Mouse (Mus musculus) right cerebral cortex, adult 18-20 months (tissue): ENCODE measurements around the gene Rras2.

Experiments
- DNase-seq: peaks from one replicate; pipeline ENCODE4 v3.0.0; 2022; ENCODE audit warnings: mixed read lengths

Gene Rras2

GRCm38 (mm10) chr7:114070458-114070840 lies 47.1 kb downstream of the Rras2 start:
- DNase-seq, result no peak

GRCm38 (mm10) chr7:114069726-114070457 lies 47.7 kb downstream of the Rras2 start:
- DNase-seq, result no peak

GRCm38 (mm10) chr7:114068956-114069533 lies 48.5 kb downstream of the Rras2 start:
- no peak for DNase-seq

GRCm38 (mm10) chr7:114066529-114067178 lies 50.9 kb downstream of the Rras2 start:
- DNase-seq, result peak; percentile 84

- no peak for DNase-seq
These were observed 52.0 kb downstream of the Rras2 start for GRCm38 (mm10) chr7:114065407-114066185.

GRCm38 (mm10) chr7:114063966-114064365 lies 53.6 kb downstream of the Rras2 start:
- DNase-seq, result no peak

- peak; percentile 43 for DNase-seq
These were observed 54.0 kb downstream of the Rras2 start for GRCm38 (mm10) chr7:114063534-114063933.

GRCm38 (mm10) chr7:114062451-114062850 lies 55.1 kb downstream of the Rras2 start:
- DNase-seq, result no peak

GRCm38 (mm10) chr7:114060445-114060844 lies 57.1 kb downstream of the Rras2 start:
- DNase-seq, result no peak

- no peak for DNase-seq
These were observed 58.6 kb downstream of the Rras2 start for GRCm38 (mm10) chr7:114058927-114059441.

- no peak for DNase-seq
These were observed 59.4 kb downstream of the Rras2 start for GRCm38 (mm10) chr7:114058166-114058565.

GRCm38 (mm10) chr7:114053720-114054119 lies 63.9 kb downstream of the Rras2 start:
- DNase-seq, result no peak

GRCm38 (mm10) chr7:114045814-114046213 lies 71.8 kb downstream of the Rras2 start:
- no peak for DNase-seq

GRCm38 (mm10) chr7:114043929-114044549 lies 73.5 kb downstream of the Rras2 start:
- DNase-seq, result no peak

- DNase-seq, result no peak
These were observed 74.3 kb downstream of the Rras2 start for GRCm38 (mm10) chr7:114042973-114043928.

GRCm38 (mm10) chr7:114041349-114041748 lies 76.2 kb downstream of the Rras2 start:
- DNase-seq, result no peak

GRCm38 (mm10) chr7:114037237-114037636 lies 80.3 kb downstream of the Rras2 start:
- DNase-seq, result no peak

- peak; percentile 55 for DNase-seq
These were observed 88.0 kb downstream of the Rras2 start for GRCm38 (mm10) chr7:114029596-114029995.

GRCm38 (mm10) chr7:114028828-114029227 lies 88.8 kb downstream of the Rras2 start:
- DNase-seq, result no peak

- DNase-seq, result no peak
These were observed 90.2 kb downstream of the Rras2 start for GRCm38 (mm10) chr7:114027406-114027805.

GRCm38 (mm10) chr7:114026923-114027322 lies 90.7 kb downstream of the Rras2 start:
- DNase-seq, result no peak
